Mouse (Mus musculus) forebrain, postnatal 0 days (tissue): Measurements from ENCODE around the gene Teddm1b. TPM values are rescaled to one million over a fixed set of nuclear protein-coding genes. Genes with fewer than 3 reads are reported as not detected.

Experiments used
- ATAC-seq: fragments of 200-750 bp; cut with Nextera tagmentation; 2 replicates; pipeline ENCODE4 v1.8.0; 2017; ENCODE audit warnings: mild to moderate bottlenecking, moderate library complexity
- DNase-seq: peaks from one replicate; pipeline ENCODE4 v3.0.0-alpha.2; 2015
- H3K27ac ChIP-seq: fragments of 300-500 bp; sonication (generic); 2 replicates; pipeline ENCODE4 v1.5.1; 2014; ENCODE audit warnings: low read depth, mild to moderate bottlenecking, antibody characterized with exemption, low read length, moderate library complexity, mixed read lengths
- H3K27me3 ChIP-seq: fragments of 300-500 bp; sonication (generic); 2 replicates; pipeline ENCODE4 v1.6.1; 2014; ENCODE audit warnings: mild to moderate bottlenecking, low read length, mixed read lengths; ENCODE audit not compliant: insufficient read depth
- H3K36me3 ChIP-seq: fragments of 300-500 bp; sonication (generic); 2 replicates; pipeline ENCODE4 v1.6.1; 2014; ENCODE audit warnings: mild to moderate bottlenecking, moderate library complexity; ENCODE audit not compliant: insufficient read depth
- H3K4me1 ChIP-seq: fragments of 300-500 bp; sonication (generic); 2 replicates; pipeline ENCODE4 v1.6.1; 2014; ENCODE audit warnings: antibody characterized with exemption; ENCODE audit not compliant: insufficient read depth
- H3K4me2 ChIP-seq: fragments of 300-500 bp; sonication (generic); 2 replicates; pipeline ENCODE4 v1.6.1; 2014; ENCODE audit warnings: low read depth, mild to moderate bottlenecking, moderate library complexity
- H3K4me3 ChIP-seq: fragments of 300-500 bp; sonication (generic); 2 replicates; pipeline ENCODE4 v1.5.1; 2014; ENCODE audit warnings: low read depth, low read length, mixed read lengths
- H3K9ac ChIP-seq: fragments of 300-500 bp; sonication (generic); 2 replicates; pipeline ENCODE4 v1.6.1; 2014; ENCODE audit warnings: mild to moderate bottlenecking
- H3K9me3 ChIP-seq: fragments of 300-500 bp; sonication (generic); 2 replicates; pipeline ENCODE4 v1.6.1; 2016; ENCODE audit warnings: low read length
- CTCF ChIP-seq: sonication (generic); IDR thresholded peaks from 2 replicates; pipeline ENCODE4 v1.5.1; 2016; ENCODE audit warnings: antibody characterized with exemption, control low read depth, low read depth
- WGBS: fragments of 180-500 bp; shearing (Covaris S2); extraction: QIAGEN DNeasy Blood & Tissue Kit; methylation state at CpG from one replicate; pipeline ENCODE4 v1.1.7; 2014; 5-methylcytosine and 5-hydroxymethylcytosine counted together
- microRNA-seq, 2 experiments: library from miRNA; unstranded; fragments of <30 nt; microRNA quantifications; one replicate each; pipeline ENCODE4; 2016
- polyA plus RNA-seq: library from polyadenylated mRNA; unstranded; fragments of >200 nt; fragmentation: Nextera tagmentation; extraction: Ambion mirVana; gene quantifications from 2 replicates; pipeline ENCODE4 v1.2.1, GENCODE M21; 2015
- total RNA-seq: library from RNA; depleted of rRNA; stranded (reverse); fragments of >200 nt; gene quantifications from 2 replicates; pipeline ENCODE4 v1.2.3, GENCODE M21; 2014; rRNA removed

The Teddm1b gene
- total and polyA plus RNA-seq, 2 experiments from 2014 or later: 0.36 TPM; not detected in 1

DNA sequence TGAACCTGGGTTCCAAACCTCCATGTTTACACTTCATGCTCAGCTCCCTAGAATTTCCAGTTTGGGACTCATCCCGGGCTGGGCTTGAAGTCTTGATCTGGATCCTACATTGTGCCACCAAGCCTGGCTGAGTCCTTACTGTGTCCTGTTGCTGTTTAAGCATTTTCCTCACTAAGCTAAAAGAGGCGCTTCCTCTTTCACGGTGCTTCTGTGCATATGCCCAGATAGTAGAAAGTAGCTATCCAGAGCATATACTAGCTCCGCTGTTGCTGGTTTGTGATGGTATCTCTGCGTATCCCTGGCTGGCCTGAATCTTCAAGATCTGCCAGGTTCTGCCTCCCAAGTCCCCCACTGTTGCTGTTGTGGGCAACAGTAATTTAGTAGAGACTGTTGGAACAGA, 36.3 kb downstream of the Teddm1b start:
- H3K4me1 ChIP-seq: no peaks in the 10 kb centered on the region
- 86% methylated on average over 5 of the region's 5 CpGs for whole genome bisulfite sequencing
- no peak overlapping the region for H3K4me3 ChIP-seq
- no peaks in the 10 kb centered on the region for H3K9me3 ChIP-seq
- no peak overlapping the region for H3K4me2 ChIP-seq
- no peak for ATAC-seq
- H3K36me3 ChIP-seq: peaks cover 49% of the 10 kb centered on the region
- no peaks in the 10 kb centered on the region for H3K27me3 ChIP-seq
- H3K27ac ChIP-seq: no peak overlapping the region
- DNase-seq: no peak
- no peak overlapping the region for H3K9ac ChIP-seq
- no peak for TF ChIP-seq CTCF

DNA sequence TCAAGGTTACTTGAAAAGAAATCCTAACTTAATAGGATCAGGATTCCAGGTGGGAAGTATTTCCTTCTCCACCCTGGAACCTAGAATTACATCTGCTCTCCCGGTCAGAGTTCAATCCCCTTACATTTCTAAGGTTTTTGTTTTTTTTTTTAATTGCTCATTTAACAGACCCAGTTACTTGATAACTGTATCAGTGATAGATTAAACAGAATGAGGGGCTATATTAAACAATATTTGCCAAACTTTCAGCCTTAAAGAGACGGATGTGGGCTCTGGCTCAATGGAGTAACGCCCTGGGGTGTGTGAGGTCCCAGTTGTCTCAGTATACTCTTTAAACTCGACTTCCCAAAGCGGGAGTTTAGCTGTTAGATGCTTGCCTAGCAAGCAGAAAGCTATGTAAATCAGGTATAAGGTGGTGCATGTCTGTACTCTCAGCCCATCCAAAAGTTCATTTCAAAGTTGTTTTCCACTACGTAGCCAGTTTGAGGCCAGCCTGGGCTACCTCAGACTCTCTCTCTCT, 37.2 kb downstream of the Teddm1b start:
- DNase-seq: no peak
- H3K27ac ChIP-seq: no peak overlapping the region
- H3K4me1 ChIP-seq: no peaks in the 10 kb centered on the region
- WGBS: 90% methylated on average over 6 of the region's 6 CpGs
- H3K9me3 ChIP-seq: no peaks in the 10 kb centered on the region
- H3K9ac ChIP-seq: no peak overlapping the region
- H3K27me3 ChIP-seq: no peaks in the 10 kb centered on the region
- H3K4me3 ChIP-seq: no peak overlapping the region
- peaks cover 40% of the 10 kb centered on the region for H3K36me3 ChIP-seq
- no peak overlapping the region for H3K4me2 ChIP-seq
- TF ChIP-seq CTCF: no peak
- no peak for ATAC-seq

DNA sequence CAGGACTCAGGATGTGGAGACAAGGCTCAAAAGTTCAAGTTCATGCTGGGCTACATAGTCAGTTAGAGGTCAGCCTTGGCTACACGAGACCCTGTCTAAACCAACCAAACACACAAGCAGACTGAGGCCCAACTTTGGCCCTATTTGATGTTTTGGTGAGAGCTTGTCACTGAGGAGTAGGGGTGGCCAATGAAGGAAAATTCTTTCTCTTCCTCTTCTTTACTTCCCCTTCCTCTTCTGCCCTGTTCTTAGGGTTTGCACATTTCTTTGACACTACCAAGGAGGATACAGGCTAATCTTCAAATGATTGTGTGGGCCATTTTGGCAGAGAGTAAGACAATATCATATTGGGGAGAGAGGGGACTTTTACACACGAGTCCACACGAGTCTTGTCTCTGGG, 39.7 kb downstream of the Teddm1b start:
- H3K9ac ChIP-seq: no peak overlapping the region
- no peak overlapping the region for H3K4me2 ChIP-seq
- no peak for ATAC-seq
- DNase-seq: no peak
- H3K4me1 ChIP-seq: no peaks in the 10 kb centered on the region
- H3K9me3 ChIP-seq: no peaks in the 10 kb centered on the region
- H3K36me3 ChIP-seq: peaks cover 15% of the 10 kb centered on the region
- TF ChIP-seq CTCF: no peak
- no peak overlapping the region for H3K4me3 ChIP-seq
- WGBS: 85% methylated on average over 3 of the region's 3 CpGs
- H3K27me3 ChIP-seq: no peaks in the 10 kb centered on the region
- no peak overlapping the region for H3K27ac ChIP-seq

GRCm38 (mm10) chr1:153918521-153919206, 44.5 kb downstream of the Teddm1b start:
- H3K4me3 ChIP-seq: no peak overlapping the region
- no peak overlapping the region for H3K9ac ChIP-seq
- no peak overlapping the region for H3K4me2 ChIP-seq
- ATAC-seq (no peak), DNase-seq (no peak)
- no peak overlapping the region for H3K27ac ChIP-seq
- no peaks in the 10 kb centered on the region for H3K4me1 ChIP-seq
- H3K36me3 ChIP-seq: no peaks in the 10 kb centered on the region
- no peaks in the 10 kb centered on the region for H3K27me3 ChIP-seq
- WGBS: 67% methylated on average over 3 of the region's 3 CpGs
- H3K9me3 ChIP-seq: no peaks in the 10 kb centered on the region
- no peak for TF ChIP-seq CTCF

DNA sequence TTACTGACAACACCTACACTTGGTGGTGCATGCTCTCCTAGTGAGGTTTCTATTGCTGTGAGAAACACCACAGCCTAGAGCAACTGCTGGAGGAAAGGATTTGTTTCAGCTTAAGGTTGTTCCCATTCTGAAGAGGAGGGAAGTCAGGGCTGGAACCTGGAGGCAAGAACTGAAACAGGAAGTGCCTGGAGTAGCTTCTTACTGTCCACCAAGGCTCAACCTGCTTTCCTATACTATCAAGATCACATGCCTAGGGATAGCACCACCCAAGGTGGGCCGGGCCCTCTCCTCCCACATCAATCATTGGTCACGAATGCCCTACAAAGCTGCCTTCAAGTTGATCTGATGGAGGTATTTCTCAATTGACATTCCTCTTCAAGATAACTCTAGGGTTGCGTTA, 47.5 kb downstream of the Teddm1b start:
- TF ChIP-seq CTCF: no peak
- Histone ChIP-seq H3K4me3 (no peak overlapping the region), H3K27me3 (no peaks in the 10 kb centered on the region), H3K4me2 (no peak overlapping the region), H3K9ac (no peak overlapping the region), H3K36me3 (no peaks in the 10 kb centered on the region), H3K4me1 (no peaks in the 10 kb centered on the region), H3K9me3 (no peaks in the 10 kb centered on the region), H3K27ac (no peak overlapping the region)
- 94% methylated on average over 3 of the region's 3 CpGs for WGBS
- ATAC-seq (no peak), DNase-seq (no peak)

DNA sequence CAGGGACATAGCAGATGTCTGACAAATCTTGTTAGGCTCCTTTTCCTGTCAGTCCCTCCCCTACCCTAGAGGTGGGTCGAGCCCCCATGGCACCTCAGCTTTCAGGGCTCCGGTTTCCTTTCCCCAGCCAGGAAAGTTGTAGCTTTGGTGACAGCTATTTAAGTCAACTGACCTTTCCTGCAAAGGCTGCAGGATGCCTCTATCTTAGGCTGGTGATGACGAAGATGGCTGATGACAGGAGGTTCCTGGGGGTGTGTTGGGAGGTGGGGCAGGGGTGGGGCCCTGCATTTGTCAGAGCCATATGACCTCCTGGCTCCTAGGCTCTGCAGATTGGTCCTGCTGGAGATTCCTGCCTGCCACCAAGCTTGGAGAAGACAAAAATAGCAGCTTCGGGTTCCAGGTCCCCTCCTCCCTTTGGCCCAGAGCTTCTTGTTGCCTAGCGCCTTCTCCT, 48.5 kb downstream of the Teddm1b start:
- no peak overlapping the region for H3K27ac ChIP-seq
- H3K27me3 ChIP-seq: no peaks in the 10 kb centered on the region
- WGBS: 66% methylated on average over 5 of the region's 5 CpGs
- no peak overlapping the region for H3K4me3 ChIP-seq
- no peak overlapping the region for H3K9ac ChIP-seq
- H3K9me3 ChIP-seq: no peaks in the 10 kb centered on the region
- no peak overlapping the region for H3K4me2 ChIP-seq
- no peaks in the 10 kb centered on the region for H3K36me3 ChIP-seq
- no peaks in the 10 kb centered on the region for H3K4me1 ChIP-seq
- no peak for DNase-seq
- no peak for TF ChIP-seq CTCF
- ATAC-seq: no peak

- Histone ChIP-seq H3K4me2 (no peak overlapping the region), H3K27ac (no peak overlapping the region), H3K27me3 (no peaks in the 10 kb centered on the region), H3K9me3 (no peaks in the 10 kb centered on the region), H3K4me1 (no peaks in the 10 kb centered on the region), H3K9ac (no peak overlapping the region), H3K36me3 (no peaks in the 10 kb centered on the region), H3K4me3 (no peak overlapping the region)
- TF ChIP-seq CTCF: no peak
- 87% methylated on average over 6 of the region's 6 CpGs for WGBS
- ATAC-seq: no peak
- DNase-seq: no peak
Measured at GRCm38 (mm10) chr1:153924395-153925385, 50.5 kb downstream of the Teddm1b start.

Small RNA genes lying within 50 kb of the gene (microRNA-seq; reads per million reads assigned to microRNA genes)
- 16.8 to 24.7 reads per million in 2 experiments for gene Mir8114

Other genes with a start within 250 kb of the Teddm1b start
- 19.3 and 22.7 TPM in 2 replicates for gene Rgs8, start 221.3 kb upstream of the Teddm1b start, total RNA-seq
- 12.0 and 16.6 TPM in 2 replicates for gene Rgs8, start 221.3 kb upstream of the Teddm1b start, polyA plus RNA-seq
- 7.9 and 9.6 TPM in 2 replicates for gene Rgs16, start 134.0 kb upstream of the Teddm1b start, total RNA-seq
- 15.5 and 16.7 TPM in 2 replicates for gene Rgs16, start 134.0 kb upstream of the Teddm1b start, polyA plus RNA-seq
- gene Rnasel, start 124.9 kb upstream of the Teddm1b start, total RNA-seq: 39.5 and 43.9 TPM in 2 replicates
- 10.7 and 19.5 TPM in 2 replicates for gene Rnasel, start 124.9 kb upstream of the Teddm1b start, polyA plus RNA-seq
- gene Rgsl1, start 30.2 kb upstream of the Teddm1b start, total RNA-seq: 0.23 and 0.90 TPM in 2 replicates
- 0.39 and 0.44 TPM in 2 replicates for gene Rgsl1, start 30.2 kb upstream of the Teddm1b start, polyA plus RNA-seq
- gene Teddm1a, start 17.4 kb downstream of the Teddm1b start, total RNA-seq: not detected in 2 replicates
- gene Teddm1a, start 17.4 kb downstream of the Teddm1b start, polyA plus RNA-seq: 0.11 TPM in 1 of 2 replicates, not detected in the other
- gene Glul, start 25.6 kb downstream of the Teddm1b start, total RNA-seq: 297 and 313 TPM in 2 replicates
- 254 and 255 TPM in 2 replicates for gene Glul, start 25.6 kb downstream of the Teddm1b start, polyA plus RNA-seq
- gene Teddm2, start 25.9 kb downstream of the Teddm1b start, total RNA-seq: 2.3 and 2.9 TPM in 2 replicates
- 1.7 and 2.5 TPM in 2 replicates for gene Teddm2, start 25.9 kb downstream of the Teddm1b start, polyA plus RNA-seq